Mouse (Mus musculus) midbrain, postnatal 0 days (tissue): ENCODE data around the gene Adam22. TPM values are rescaled to one million over a fixed set of nuclear protein-coding genes. Genes with fewer than 3 reads are reported as not detected.

Experiments
- ATAC-seq: fragments of 200-750 bp; cut with Nextera tagmentation; 2 replicates; pipeline ENCODE4 v1.8.0; 2017; ENCODE audit warnings: moderate number of reproducible peaks, mild to moderate bottlenecking, moderate TSS enrichment, moderate library complexity; ENCODE audit not compliant: low FRiP score
- DNase-seq: peaks from one replicate; pipeline ENCODE4 v3.0.0-alpha.2; 2015; ENCODE audit warnings: low spot score
- H3K27ac ChIP-seq: fragments of 300-500 bp; sonication (generic); 2 replicates; pipeline ENCODE4 v1.5.1; 2014; ENCODE audit warnings: low read depth, mild to moderate bottlenecking, low read length, mixed read lengths
- H3K27me3 ChIP-seq: fragments of 300-500 bp; sonication (generic); 2 replicates; pipeline ENCODE4 v1.6.1; 2014; ENCODE audit warnings: low read length, control low read depth, mixed read lengths; ENCODE audit not compliant: insufficient read depth
- H3K36me3 ChIP-seq: fragments of 300-500 bp; sonication (generic); 2 replicates; pipeline ENCODE4 v1.6.1; 2014; ENCODE audit warnings: low read length, control low read depth, mixed read lengths; ENCODE audit not compliant: insufficient read depth
- H3K4me1 ChIP-seq: fragments of 300-500 bp; sonication (generic); 2 replicates; pipeline ENCODE4 v1.6.1; 2014; ENCODE audit warnings: mild to moderate bottlenecking, control low read depth, antibody characterized with exemption, low read length, mixed read lengths; ENCODE audit not compliant: insufficient read depth
- H3K4me2 ChIP-seq: fragments of 300-500 bp; sonication (generic); 2 replicates; pipeline ENCODE4 v1.6.1; 2014; ENCODE audit warnings: low read depth, mild to moderate bottlenecking, low read length, mixed read lengths; ENCODE audit not compliant: poor library complexity, severe bottlenecking
- H3K4me3 ChIP-seq: fragments of 300-500 bp; sonication (generic); 2 replicates; pipeline ENCODE4 v1.5.1; 2014; ENCODE audit warnings: low read depth, mild to moderate bottlenecking, low read length, moderate library complexity
- H3K9ac ChIP-seq: fragments of 300-500 bp; sonication (generic); replicated peaks from 2 replicates; pipeline ENCODE4 v1.6.1; 2014; ENCODE audit warnings: mild to moderate bottlenecking, low read length, moderate library complexity, mixed read lengths; ENCODE audit not compliant: poor library complexity, severe bottlenecking
- H3K9me3 ChIP-seq: fragments of 300-500 bp; sonication (generic); 2 replicates; pipeline ENCODE4 v1.6.1; 2016; ENCODE audit warnings: low read length, control low read depth
- CTCF ChIP-seq: IDR thresholded peaks from 2 replicates; pipeline ENCODE4 v1.5.1; 2016; ENCODE audit warnings: antibody characterized with exemption, mild to moderate bottlenecking
- WGBS: fragments of 180-500 bp; shearing (Covaris S2); extraction: QIAGEN DNeasy Blood & Tissue Kit; methylation state at CpG from one replicate; pipeline ENCODE4 v1.1.7; 2014; 5-methylcytosine and 5-hydroxymethylcytosine counted together
- polyA plus RNA-seq: library from polyadenylated mRNA; unstranded; fragments of >200 nt; fragmentation: Nextera tagmentation; extraction: Ambion mirVana; gene quantifications from 2 replicates; pipeline ENCODE4 v1.2.1, GENCODE M21; 2015
- total RNA-seq: library from RNA; depleted of rRNA; stranded (reverse); fragments of >200 nt; gene quantifications from 2 replicates; pipeline ENCODE4 v1.2.3, GENCODE M21; 2014

The Adam22 gene
- total and polyA plus RNA-seq, 2 experiments from 2014 or later = 47.9 to 92.6 TPM

DNA sequence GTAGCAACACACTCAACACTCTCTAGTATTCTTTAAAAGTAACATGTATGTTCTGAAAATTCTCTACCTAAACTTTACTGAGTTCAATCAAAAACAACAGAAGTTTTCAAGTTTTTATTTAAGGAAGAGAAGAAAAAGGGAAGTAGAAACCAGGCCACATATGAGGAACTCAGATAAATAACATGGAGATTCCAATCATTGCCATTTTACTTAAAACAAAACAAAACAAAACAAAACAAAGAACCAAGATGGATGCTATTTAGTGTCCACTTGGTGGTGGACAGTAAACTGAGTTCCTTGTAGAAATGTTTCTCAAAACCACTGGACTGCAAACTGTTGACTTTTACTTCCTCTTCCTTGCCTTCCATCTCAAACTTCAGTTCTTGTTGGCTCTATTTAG is 21.6 kb downstream of the Adam22 start:
- Histone ChIP-seq H3K9ac (no peak overlapping the region), H3K27ac (no peak overlapping the region), H3K27me3 (no peaks in the 10 kb centered on the region), H3K9me3 (no peaks in the 10 kb centered on the region), H3K36me3 (peaks cover 4% of the 10 kb centered on the region; the same call in 1 of the 2 replicates), H3K4me1 (no peaks in the 10 kb centered on the region), H3K4me2 (no peak overlapping the region), H3K4me3 (no peak overlapping the region)
- DNase-seq (no peak), ATAC-seq (no peak)
- TF ChIP-seq CTCF = no peak

- H3K9ac ChIP-seq = no peak overlapping the region
- no peaks in the 10 kb centered on the region for H3K4me1 ChIP-seq
- H3K27me3 ChIP-seq = no peaks in the 10 kb centered on the region
- H3K4me3 ChIP-seq = no peak overlapping the region
- TF ChIP-seq CTCF = no peak
- WGBS = 95% methylated on average over 3 of the region's 3 CpGs
- H3K36me3 ChIP-seq = peaks cover 5% of the 10 kb centered on the region; the same call in 1 of the 2 replicates
- no peaks in the 10 kb centered on the region for H3K9me3 ChIP-seq
- H3K4me2 ChIP-seq = no peak overlapping the region
- no peak for ATAC-seq
- no peak overlapping the region for H3K27ac ChIP-seq
- DNase-seq = no peak
Measured at GRCm38 (mm10) chr5:8343296-8343695, 24.7 kb downstream of the Adam22 start.

DNA sequence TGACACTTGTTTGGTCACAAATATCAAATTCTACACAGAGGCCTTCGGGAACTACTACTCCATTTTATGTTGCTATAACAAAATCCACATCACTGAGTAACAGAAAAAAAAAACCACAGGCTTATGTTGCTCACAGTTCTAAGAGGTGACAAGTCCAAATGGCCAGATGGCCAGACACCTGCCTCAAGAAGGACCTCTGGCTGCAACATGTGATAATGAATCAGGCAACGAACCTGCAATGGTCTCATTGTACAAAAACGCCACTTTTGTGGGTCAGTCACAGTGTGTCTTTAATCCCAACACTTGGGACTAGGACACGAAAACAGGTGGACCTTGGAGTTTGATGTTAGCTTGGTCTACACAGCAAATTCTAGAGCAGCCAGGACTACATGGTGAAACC is 26.3 kb downstream of the Adam22 start:
- ATAC-seq = no peak
- DNase-seq = no peak
- Histone ChIP-seq H3K4me1 (no peaks in the 10 kb centered on the region), H3K9ac (no peak overlapping the region), H3K4me2 (no peak overlapping the region), H3K27me3 (no peaks in the 10 kb centered on the region), H3K27ac (no peak overlapping the region), H3K9me3 (no peaks in the 10 kb centered on the region), H3K4me3 (no peak overlapping the region), H3K36me3 (peaks cover 5% of the 10 kb centered on the region; the same call in 1 of the 2 replicates)
- TF ChIP-seq CTCF = no peak
- WGBS = 89% methylated on average over 4 of the region's 4 CpGs

DNA sequence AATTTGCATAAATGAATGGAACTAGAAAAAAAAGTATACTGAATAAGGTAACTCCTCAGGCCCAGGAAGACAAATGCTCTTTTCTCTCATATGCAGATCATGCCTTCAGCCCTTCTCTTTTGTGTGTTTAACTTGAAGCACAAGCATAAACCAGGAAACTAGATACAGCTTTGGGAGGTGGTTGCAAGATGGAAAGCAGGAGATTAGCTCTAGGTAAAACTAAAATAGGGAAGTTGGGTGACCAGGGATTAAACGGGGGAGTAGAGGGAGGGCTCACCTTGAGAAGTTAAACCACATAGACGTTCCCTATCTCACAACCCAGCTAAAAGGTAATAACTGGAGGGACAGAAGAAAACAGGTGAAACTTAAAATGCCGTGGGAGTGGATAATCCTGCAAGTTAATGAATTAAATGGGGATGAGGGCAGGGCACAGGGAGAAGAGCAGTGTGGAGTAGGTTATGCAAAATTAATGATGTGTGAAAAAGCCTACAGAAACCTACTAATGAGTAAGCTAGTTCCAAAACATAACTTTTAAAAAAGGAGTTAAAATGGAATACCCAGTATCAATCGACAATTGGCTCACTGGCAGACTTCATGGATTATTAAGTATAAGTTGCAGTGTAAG is 40.2 kb downstream of the Adam22 start:
- no peaks in the 10 kb centered on the region for H3K4me1 ChIP-seq
- H3K27me3 ChIP-seq = no peaks in the 10 kb centered on the region
- no peak overlapping the region for H3K27ac ChIP-seq
- no peak for DNase-seq
- H3K9ac ChIP-seq = no peak overlapping the region
- peaks cover 7% of the 10 kb centered on the region for H3K36me3 ChIP-seq
- no peak overlapping the region for H3K4me2 ChIP-seq
- 79% methylated on average over 4 of the region's 4 CpGs for WGBS
- no peak overlapping the region for H3K4me3 ChIP-seq
- no peak for TF ChIP-seq CTCF
- H3K9me3 ChIP-seq = no peaks in the 10 kb centered on the region
- no peak for ATAC-seq

DNA sequence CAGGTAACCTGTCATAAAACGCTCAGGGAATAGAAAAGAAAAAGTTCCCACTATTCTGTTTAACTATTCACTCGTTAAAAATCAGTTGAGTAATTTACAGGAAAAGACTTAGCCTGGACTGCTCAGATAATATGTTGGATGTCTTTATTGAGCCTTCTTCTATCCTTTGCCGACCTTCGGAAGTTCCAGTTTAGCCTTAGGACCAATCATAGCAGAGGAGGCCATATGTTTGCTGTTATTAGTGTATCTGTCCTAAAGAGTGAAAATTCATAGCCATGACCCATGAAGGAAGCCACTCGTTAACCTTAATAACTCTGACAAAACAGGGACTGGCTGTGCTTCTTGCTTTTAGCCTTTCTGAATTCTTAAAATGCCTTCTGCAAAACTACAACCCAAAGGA is 41.3 kb downstream of the Adam22 start:
- Histone ChIP-seq H3K36me3 (peaks cover 7% of the 10 kb centered on the region), H3K4me2 (no peak overlapping the region), H3K27ac (no peak overlapping the region), H3K9me3 (no peaks in the 10 kb centered on the region), H3K27me3 (no peaks in the 10 kb centered on the region), H3K9ac (no peak overlapping the region), H3K4me3 (no peak overlapping the region), H3K4me1 (no peaks in the 10 kb centered on the region)
- ATAC-seq (no peak), DNase-seq (no peak)
- TF ChIP-seq CTCF = no peak
- 83% methylated on average over 5 of the region's 5 CpGs for WGBS

DNA sequence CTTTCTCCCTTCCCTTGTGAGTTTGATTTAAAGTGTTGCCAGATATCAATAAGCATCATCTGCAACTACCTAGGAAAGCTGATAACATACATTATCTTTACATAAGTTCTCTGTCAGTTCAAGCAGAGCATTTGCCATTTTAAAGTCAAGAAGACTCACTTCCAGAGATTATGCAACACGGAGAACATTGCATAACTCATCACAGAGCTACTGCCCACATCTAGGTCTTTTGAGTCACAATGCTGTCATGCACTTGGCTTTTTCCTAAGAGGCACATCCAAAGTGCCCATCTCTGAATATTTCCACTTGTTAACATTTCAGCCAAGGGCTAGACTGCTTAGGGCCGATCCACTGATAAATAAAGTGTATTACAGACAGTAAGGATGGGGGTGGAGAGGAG is 55.6 kb downstream of the Adam22 start:
- no peak for TF ChIP-seq CTCF
- no peaks in the 10 kb centered on the region for H3K4me1 ChIP-seq
- no peak overlapping the region for H3K9ac ChIP-seq

More for the DNA sequence above, 55.6 kb downstream of the Adam22 start:
- ATAC-seq (no peak), DNase-seq (no peak)
- Histone ChIP-seq H3K36me3 (no peaks in the 10 kb centered on the region), H3K9me3 (no peaks in the 10 kb centered on the region), H3K27ac (no peak overlapping the region), H3K27me3 (no peaks in the 10 kb centered on the region), H3K4me3 (no peak overlapping the region), H3K4me2 (no peak overlapping the region)
- 94% methylated on average over 2 of the region's 2 CpGs for WGBS
